Mouse (Mus musculus) urinary bladder, postnatal 36 days (tissue): ENCODE data around the gene Usmg5.
A peak's percentile ranks its signal among the peaks of the same experiment; 100 is the strongest.

ENCODE experiments used
- DNase-seq, 2 experiments: peaks; one replicate each; pipeline ENCODE4 v3.0.0; 2022; ENCODE audit warnings: low spot score in 2 of 2, mixed read lengths in 1 of 2

Gene Usmg5

GRCm38 (mm10) chr19:47057684-47058083 is 32.8 kb downstream of the Usmg5 start:
- DNase-seq = no peak

- peak; percentile 27 to 28 for DNase-seq
Measured at GRCm38 (mm10) chr19:47053471-47053870, 37.0 kb downstream of the Usmg5 start.

- no peak for DNase-seq
Measured at GRCm38 (mm10) chr19:47052927-47053326, 37.5 kb downstream of the Usmg5 start.

GRCm38 (mm10) chr19:47050271-47051032 is 40.0 kb downstream of the Usmg5 start, which contains the start of gene Pcgf6:
TSS of gene Pcgf6 (minus strand) at chr19:47050906.
- peak; percentile 71 to 79 for DNase-seq

GRCm38 (mm10) chr19:47049840-47050239 is 40.6 kb downstream of the Usmg5 start:
- no peak for DNase-seq

GRCm38 (mm10) chr19:47049061-47049460 is 41.4 kb downstream of the Usmg5 start:
- DNase-seq = no peak

GRCm38 (mm10) chr19:47047236-47047833 is 43.1 kb downstream of the Usmg5 start:
- DNase-seq = no peak

GRCm38 (mm10) chr19:47046343-47046742 is 44.1 kb downstream of the Usmg5 start:
- no peak for DNase-seq

- no peak for DNase-seq
Measured at GRCm38 (mm10) chr19:47043608-47044007, 46.8 kb downstream of the Usmg5 start.

GRCm38 (mm10) chr19:47040720-47041473 is 49.5 kb downstream of the Usmg5 start:
- DNase-seq = no peak

GRCm38 (mm10) chr19:47036596-47036995 is 53.9 kb downstream of the Usmg5 start:
- DNase-seq = no peak

- DNase-seq = no peak
Measured at GRCm38 (mm10) chr19:47034916-47035315, 55.5 kb downstream of the Usmg5 start.
